Mouse (Mus musculus) forebrain, embryonic 14.5 days (tissue): ENCODE data around the gene Fstl4. TPM values are rescaled to one million over a fixed set of nuclear protein-coding genes. Genes with fewer than 3 reads are reported as not detected.
"Not testable (repeated sequence)": the region's sequence is repeated elsewhere in the genome, so short reads cannot be mapped to it uniquely, and the experiment has no call there.

Experiments used
- ATAC-seq: fragments of 200-750 bp; cut with Nextera tagmentation; 2 replicates; pipeline ENCODE4 v1.8.0; 2017; ENCODE audit warnings: mild to moderate bottlenecking, moderate library complexity
- DNase-seq: peaks from one replicate; pipeline ENCODE4 v3.0.0-alpha.2; 2015; ENCODE audit warnings: low spot score
- H3K27ac ChIP-seq: fragments of 300-500 bp; sonication (generic); 2 replicates; pipeline ENCODE4 v1.5.1; 2014; ENCODE audit warnings: low read depth, mild to moderate bottlenecking, control low read depth, low read length, moderate library complexity
- H3K27me3 ChIP-seq: fragments of 300-500 bp; sonication (generic); replicated peaks from 2 replicates; pipeline ENCODE4 v1.6.1; 2014; ENCODE audit warnings: low read length, control low read depth, mixed read lengths; ENCODE audit not compliant: control insufficient read depth, insufficient read depth
- H3K36me3 ChIP-seq: fragments of 300-500 bp; sonication (generic); 2 replicates; pipeline ENCODE4 v1.6.1; 2014; ENCODE audit warnings: low read length, control low read depth; ENCODE audit not compliant: control insufficient read depth, insufficient read depth
- H3K4me1 ChIP-seq: fragments of 300-500 bp; sonication (generic); 2 replicates; pipeline ENCODE4 v1.6.1; 2014; ENCODE audit warnings: antibody characterized with exemption, low read length, control low read depth; ENCODE audit not compliant: control insufficient read depth, insufficient read depth
- H3K4me2 ChIP-seq: fragments of 300-500 bp; sonication (generic); 2 replicates; pipeline ENCODE4 v1.6.1; 2014; ENCODE audit warnings: mild to moderate bottlenecking, control low read depth, low read length
- H3K4me3 ChIP-seq: fragments of 300-500 bp; sonication (generic); 2 replicates; pipeline ENCODE4 v1.5.1; 2014; ENCODE audit warnings: low read depth, low read length, control low read depth
- H3K9ac ChIP-seq: fragments of 300-500 bp; sonication (generic); 2 replicates; pipeline ENCODE4 v1.6.1; 2014; ENCODE audit warnings: mild to moderate bottlenecking, low read length, control low read depth, moderate library complexity
- H3K9me3 ChIP-seq: fragments of 300-500 bp; sonication (generic); replicated peaks from 2 replicates; pipeline ENCODE4 v1.6.1; 2016; ENCODE audit warnings: low read length, control low read depth, mixed read lengths; ENCODE audit not compliant: control insufficient read depth
- WGBS: fragments of 180-500 bp; shearing (Covaris S2); extraction: QIAGEN DNeasy Blood & Tissue Kit; methylation state at CpG from one replicate; pipeline ENCODE4 v1.1.7; 2014; 5-methylcytosine and 5-hydroxymethylcytosine counted together
- polyA plus RNA-seq: library from polyadenylated mRNA; unstranded; fragments of >200 nt; fragmentation: Nextera tagmentation; extraction: Ambion mirVana; gene quantifications from 2 replicates; pipeline ENCODE4 v1.2.1, GENCODE M21; 2014

Fstl4 gene
- polyA plus RNA-seq, 1 experiment from 2014 or later, result 2.4 TPM

- no peaks in the 10 kb centered on the region for H3K9me3 ChIP-seq
- DNase-seq, result no peak
- no peaks in the 10 kb centered on the region for H3K36me3 ChIP-seq
- ATAC-seq, result no peak
- H3K4me2 ChIP-seq, result no peak overlapping the region
- no peaks in the 10 kb centered on the region for H3K4me1 ChIP-seq
- WGBS, result 89% methylated on average over 7 of the region's 7 CpGs
- H3K27me3 ChIP-seq, result no peaks in the 10 kb centered on the region
- no peak overlapping the region for H3K4me3 ChIP-seq
- H3K27ac ChIP-seq, result no peak overlapping the region
- H3K9ac ChIP-seq, result no peak overlapping the region
Measured at GRCm38 (mm10) chr11:53184046-53184445, 419.6 kb downstream of the Fstl4 start.

GRCm38 (mm10) chr11:53184698-53185097 lies 420.3 kb downstream of the Fstl4 start:
- Histone ChIP-seq H3K4me2 (no peak overlapping the region), H3K9ac (no peak overlapping the region), H3K36me3 (no peaks in the 10 kb centered on the region), H3K27me3 (no peaks in the 10 kb centered on the region), H3K4me3 (no peak overlapping the region), H3K4me1 (no peaks in the 10 kb centered on the region), H3K27ac (no peak overlapping the region), H3K9me3 (no peaks in the 10 kb centered on the region)
- ATAC-seq, result no peak
- no peak for DNase-seq
- WGBS, result 74% methylated on average over 5 of the region's 5 CpGs

- WGBS, result 71% methylated on average over 5 of the region's 5 CpGs
- no peaks in the 10 kb centered on the region for H3K27me3 ChIP-seq
Measured at GRCm38 (mm10) chr11:53187427-53188140, 423.1 kb downstream of the Fstl4 start.

GRCm38 (mm10) chr11:53196551-53196950 lies 432.1 kb downstream of the Fstl4 start:
- not testable (repeated sequence) for ATAC-seq, H3K9me3 ChIP-seq, H3K27me3 ChIP-seq, H3K36me3 ChIP-seq, H3K4me3 ChIP-seq, H3K4me2 ChIP-seq, DNase-seq, H3K27ac ChIP-seq, H3K4me1 ChIP-seq, H3K9ac ChIP-seq
- 92% methylated on average over 1 of the region's 1 CpGs for WGBS

More at GRCm38 (mm10) chr11:53187427-53188140, 423.1 kb downstream of the Fstl4 start:
- no peaks in the 10 kb centered on the region for H3K4me1 ChIP-seq
- H3K27ac ChIP-seq, result no peak overlapping the region
- no peak overlapping the region for H3K4me3 ChIP-seq
- no peak overlapping the region for H3K9ac ChIP-seq
- no peaks in the 10 kb centered on the region for H3K36me3 ChIP-seq
- H3K4me2 ChIP-seq, result no peak overlapping the region
- H3K9me3 ChIP-seq, result no peaks in the 10 kb centered on the region
- DNase-seq (peak; percentile 28), ATAC-seq (no peak)

GRCm38 (mm10) chr11:53197111-53197510 lies 432.7 kb downstream of the Fstl4 start:
- H3K4me3 ChIP-seq, result no peak overlapping the region
- no peak for DNase-seq
- no peaks in the 10 kb centered on the region for H3K36me3 ChIP-seq
- no peaks in the 10 kb centered on the region for H3K9me3 ChIP-seq
- H3K9ac ChIP-seq, result no peak overlapping the region
- H3K27ac ChIP-seq, result no peak overlapping the region
- 92% methylated on average over 2 of the region's 2 CpGs for WGBS
- ATAC-seq, result no peak
- no peaks in the 10 kb centered on the region for H3K27me3 ChIP-seq
- no peaks in the 10 kb centered on the region for H3K4me1 ChIP-seq
- H3K4me2 ChIP-seq, result no peak overlapping the region

GRCm38 (mm10) chr11:53202459-53203250 lies 438.2 kb downstream of the Fstl4 start:
- H3K9me3 ChIP-seq, result no peaks in the 10 kb centered on the region
- no peak overlapping the region for H3K4me2 ChIP-seq
- no peaks in the 10 kb centered on the region for H3K36me3 ChIP-seq
- DNase-seq, result no peak
- H3K4me1 ChIP-seq, result no peaks in the 10 kb centered on the region
- ATAC-seq, result no peak
- no peak overlapping the region for H3K9ac ChIP-seq
- no peak overlapping the region for H3K4me3 ChIP-seq
- no peaks in the 10 kb centered on the region for H3K27me3 ChIP-seq
- 88% methylated on average over 2 of the region's 2 CpGs for WGBS
- H3K27ac ChIP-seq, result no peak overlapping the region

GRCm38 (mm10) chr11:53210876-53211275 lies 446.4 kb downstream of the Fstl4 start:
- Histone ChIP-seq H3K4me2 (no peak overlapping the region), H3K36me3 (no peaks in the 10 kb centered on the region), H3K4me1 (no peaks in the 10 kb centered on the region), H3K27ac (no peak overlapping the region), H3K27me3 (no peaks in the 10 kb centered on the region), H3K4me3 (no peak overlapping the region), H3K9ac (no peak overlapping the region), H3K9me3 (no peaks in the 10 kb centered on the region)
- ATAC-seq (no peak), DNase-seq (peak; percentile 67)
- whole genome bisulfite sequencing, result 15% methylated on average over 9 of the region's 9 CpGs

- Histone ChIP-seq H3K36me3 (no peaks in the 10 kb centered on the region), H3K27me3 (no peaks in the 10 kb centered on the region), H3K9ac (no peak overlapping the region), H3K4me3 (no peak overlapping the region), H3K27ac (no peak overlapping the region), H3K4me2 (no peak overlapping the region), H3K4me1 (no peaks in the 10 kb centered on the region), H3K9me3 (no peaks in the 10 kb centered on the region)
- WGBS, result 86% methylated on average over 3 of the region's 3 CpGs
- ATAC-seq (no peak), DNase-seq (no peak)
Measured at GRCm38 (mm10) chr11:53229011-53229410, 464.6 kb downstream of the Fstl4 start.

GRCm38 (mm10) chr11:53231836-53232235 lies 467.4 kb downstream of the Fstl4 start:
- DNase-seq (peak; percentile 41), ATAC-seq (0 out of 2 replicates have a peak, but pooled peaks have one; percentile 12)
- 69% methylated on average over 5 of the region's 5 CpGs for WGBS

More at GRCm38 (mm10) chr11:53231836-53232235, 467.4 kb downstream of the Fstl4 start:
- Histone ChIP-seq H3K27me3 (no peaks in the 10 kb centered on the region), H3K4me1 (no peaks in the 10 kb centered on the region), H3K4me3 (no peak overlapping the region), H3K27ac (no peak overlapping the region), H3K9me3 (no peaks in the 10 kb centered on the region), H3K36me3 (no peaks in the 10 kb centered on the region), H3K9ac (no peak overlapping the region), H3K4me2 (no peak overlapping the region)
